Mouse (Mus musculus) stomach, embryonic 14.5 days (tissue): ENCODE data around the gene Gm11060. TPM values are rescaled to one million over a fixed set of nuclear protein-coding genes. Genes with fewer than 3 reads are reported as not detected.

Source experiments
- ATAC-seq: fragments of 200-750 bp; cut with Nextera tagmentation; 2 replicates; pipeline ENCODE4 v1.8.0; 2017; ENCODE audit warnings: low read depth, moderate TSS enrichment; ENCODE audit not compliant: insufficient number of reproducible peaks, insufficient read depth, low FRiP score
- H3K27ac ChIP-seq: fragments of 300-500 bp; sonication (generic); 2 replicates; pipeline ENCODE4 v1.5.1; 2014; ENCODE audit warnings: mild to moderate bottlenecking, low read length, moderate library complexity, mixed read lengths
- H3K27me3 ChIP-seq: fragments of 300-500 bp; sonication (generic); 2 replicates; pipeline ENCODE4 v1.6.1; 2014; ENCODE audit warnings: low read length, control low read depth, mixed read lengths; ENCODE audit not compliant: control insufficient read depth, insufficient read depth
- H3K36me3 ChIP-seq: fragments of 300-500 bp; sonication (generic); 2 replicates; pipeline ENCODE4 v1.6.1; 2014; ENCODE audit warnings: mild to moderate bottlenecking, control low read depth, low read length, moderate library complexity, mixed read lengths; ENCODE audit not compliant: control insufficient read depth, insufficient read depth
- H3K4me1 ChIP-seq: fragments of 300-500 bp; sonication (generic); 2 replicates; pipeline ENCODE4 v1.6.1; 2014; ENCODE audit warnings: low read length, control low read depth, mixed read lengths; ENCODE audit not compliant: control insufficient read depth, insufficient read depth
- H3K4me2 ChIP-seq: fragments of 300-500 bp; sonication (generic); replicated peaks from 2 replicates; pipeline ENCODE4 v1.6.1; 2014; ENCODE audit warnings: low read depth, low read length, control low read depth
- H3K4me3 ChIP-seq: fragments of 300-500 bp; sonication (generic); 2 replicates; pipeline ENCODE4 v1.5.1; 2014; ENCODE audit warnings: low read depth, low read length, control low read depth
- H3K9ac ChIP-seq: fragments of 300-500 bp; sonication (generic); replicated peaks from 2 replicates; pipeline ENCODE4 v1.6.1; 2014; ENCODE audit warnings: low read depth, mild to moderate bottlenecking, control low read depth, low read length, moderate library complexity, mixed read lengths
- H3K9me3 ChIP-seq: fragments of 300-500 bp; sonication (generic); 2 replicates; pipeline ENCODE4 v1.6.1; 2016; ENCODE audit warnings: low read depth, low read length, control low read depth; ENCODE audit not compliant: control insufficient read depth
- WGBS: fragments of 180-500 bp; shearing (Covaris S2); extraction: QIAGEN DNeasy Blood & Tissue Kit; methylation state at CpG from one replicate; pipeline ENCODE4 v1.1.7; 2014; 5-methylcytosine and 5-hydroxymethylcytosine counted together
- polyA plus RNA-seq: library from polyadenylated mRNA; unstranded; fragments of >200 nt; fragmentation: Nextera tagmentation; extraction: Ambion mirVana; gene quantifications from 2 replicates; pipeline ENCODE4 v1.2.1, GENCODE M21; 2014

The Gm11060 gene
- polyA plus RNA-seq, 1 experiment from 2014 or later = not detected

GRCm38 (mm10) chr2:105122886-105123285, 31.1 kb downstream of the Gm11060 start:
- WGBS = 2% methylated on average over 27 of the region's 27 CpGs
- H3K4me3 ChIP-seq = peak overlapping the region; percentile 18; the same call in 1 of the 2 replicates
- H3K4me1 ChIP-seq = 0 out of 2 replicates have a peak, but pooled peaks cover 9% of the 10 kb centered on the region
- no peaks in the 10 kb centered on the region for H3K36me3 ChIP-seq
- no peaks in the 10 kb centered on the region for H3K9me3 ChIP-seq
- H3K27me3 ChIP-seq = peaks cover 61% of the 10 kb centered on the region
- H3K27ac ChIP-seq = no peak overlapping the region
- ATAC-seq = no peak
- H3K9ac ChIP-seq = no peak overlapping the region
- H3K4me2 ChIP-seq = peak overlapping the region; percentile 37; the same call in 1 of the 2 replicates

GRCm38 (mm10) chr2:105123431-105123830, 31.6 kb downstream of the Gm11060 start:
- Histone ChIP-seq H3K4me2 (peak overlapping the region; percentile 37; the same call in 1 of the 2 replicates), H3K4me3 (peak overlapping the region; percentile 13; the same call in 1 of the 2 replicates), H3K9me3 (no peaks in the 10 kb centered on the region), H3K36me3 (no peaks in the 10 kb centered on the region), H3K9ac (no peak overlapping the region), H3K4me1 (0 out of 2 replicates have a peak, but pooled peaks cover 12% of the 10 kb centered on the region), H3K27me3 (peaks cover 61% of the 10 kb centered on the region), H3K27ac (no peak overlapping the region)
- WGBS = 8% methylated on average over 8 of the region's 8 CpGs
- no peak for ATAC-seq

- Histone ChIP-seq H3K9ac (no peak overlapping the region), H3K9me3 (no peaks in the 10 kb centered on the region), H3K4me1 (0 out of 2 replicates have a peak, but pooled peaks cover 12% of the 10 kb centered on the region), H3K4me2 (peak overlapping the region; percentile 37; the same call in 1 of the 2 replicates), H3K27ac (peak overlapping the region; percentile 21; the same call in 1 of the 2 replicates), H3K4me3 (peak overlapping the region; percentile 13; the same call in 1 of the 2 replicates), H3K36me3 (no peaks in the 10 kb centered on the region), H3K27me3 (peaks cover 63% of the 10 kb centered on the region)
- no peak for ATAC-seq
- 6% methylated on average over 9 of the region's 9 CpGs for WGBS
These were observed 32.1 kb downstream of the Gm11060 start for GRCm38 (mm10) chr2:105123881-105124280.

DNA sequence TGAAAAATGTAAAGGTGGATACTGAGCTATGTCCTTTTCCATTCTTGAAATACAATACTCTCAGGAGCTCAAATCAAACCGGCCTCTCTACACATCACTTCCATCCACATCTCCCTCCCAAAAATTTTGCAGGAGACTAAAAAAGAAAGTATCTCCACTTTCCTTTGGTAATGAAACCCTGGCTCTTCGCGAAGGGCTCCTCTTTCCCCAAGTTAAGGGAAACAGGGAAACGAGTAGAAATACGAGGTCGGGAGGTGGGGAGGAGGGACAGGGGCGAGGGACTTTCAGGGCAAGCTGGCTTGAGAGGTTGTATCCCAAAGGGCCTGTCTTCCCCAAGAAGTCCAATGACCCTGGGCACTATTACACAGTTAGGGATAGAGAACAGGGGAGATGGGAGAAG, 32.6 kb downstream of the Gm11060 start:
- Histone ChIP-seq H3K4me2 (peak overlapping the region; percentile 37; the same call in 1 of the 2 replicates), H3K36me3 (no peaks in the 10 kb centered on the region), H3K27me3 (peaks cover 66% of the 10 kb centered on the region), H3K9me3 (no peaks in the 10 kb centered on the region), H3K27ac (no peak overlapping the region), H3K4me1 (0 out of 2 replicates have a peak, but pooled peaks cover 12% of the 10 kb centered on the region), H3K9ac (no peak overlapping the region), H3K4me3 (peak overlapping the region; percentile 13; the same call in 1 of the 2 replicates)
- ATAC-seq = no peak
- WGBS = 2% methylated on average over 7 of the region's 7 CpGs

GRCm38 (mm10) chr2:105125205-105125604, 33.4 kb downstream of the Gm11060 start:
- H3K4me1 ChIP-seq = 0 out of 2 replicates have a peak, but pooled peaks cover 12% of the 10 kb centered on the region

DNA sequence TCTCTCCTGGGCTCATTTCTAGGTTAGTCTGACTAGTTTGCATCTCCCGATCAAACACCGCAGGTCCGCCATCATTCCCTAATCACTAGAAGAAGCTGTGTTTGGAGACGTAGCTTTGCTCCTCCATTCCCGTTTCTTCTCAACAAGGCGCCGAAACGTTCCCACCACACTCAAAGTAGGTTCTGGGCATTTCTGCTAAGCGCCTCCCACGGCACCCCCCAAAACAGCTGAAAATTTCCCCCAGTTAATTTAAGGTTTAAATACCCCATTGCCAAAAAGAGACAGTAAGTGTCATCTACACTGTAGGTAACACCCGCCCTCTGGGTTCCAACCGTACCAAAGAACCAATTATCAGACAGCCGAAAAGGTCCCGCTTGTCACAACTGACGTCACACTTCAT, 33.8 kb downstream of the Gm11060 start:
- no peak overlapping the region for H3K9ac ChIP-seq
- WGBS = 1% methylated on average over 15 of the region's 15 CpGs
- 0 out of 2 replicates have a peak, but pooled peaks cover 12% of the 10 kb centered on the region for H3K4me1 ChIP-seq
- no peaks in the 10 kb centered on the region for H3K9me3 ChIP-seq
- H3K27ac ChIP-seq = peak overlapping the region; percentile 21; the same call in 1 of the 2 replicates
- peak overlapping the region; percentile 41; the same call in 1 of the 2 replicates for H3K4me3 ChIP-seq
- H3K36me3 ChIP-seq = no peaks in the 10 kb centered on the region
- H3K4me2 ChIP-seq = peak overlapping the region; percentile 39; the same call in 1 of the 2 replicates
- H3K27me3 ChIP-seq = peaks cover 74% of the 10 kb centered on the region
- ATAC-seq = no peak

More at GRCm38 (mm10) chr2:105125205-105125604, 33.4 kb downstream of the Gm11060 start:
- H3K36me3 ChIP-seq = no peaks in the 10 kb centered on the region
- H3K27me3 ChIP-seq = peaks cover 74% of the 10 kb centered on the region
- peak overlapping the region; percentile 33; the same call in 1 of the 2 replicates for H3K27ac ChIP-seq
- H3K4me2 ChIP-seq = peak overlapping the region; percentile 39; the same call in 1 of the 2 replicates
- no peaks in the 10 kb centered on the region for H3K9me3 ChIP-seq
- ATAC-seq = no peak
- H3K9ac ChIP-seq = no peak overlapping the region
- peak overlapping the region; percentile 41; the same call in 1 of the 2 replicates for H3K4me3 ChIP-seq
- 3% methylated on average over 8 of the region's 8 CpGs for WGBS

DNA sequence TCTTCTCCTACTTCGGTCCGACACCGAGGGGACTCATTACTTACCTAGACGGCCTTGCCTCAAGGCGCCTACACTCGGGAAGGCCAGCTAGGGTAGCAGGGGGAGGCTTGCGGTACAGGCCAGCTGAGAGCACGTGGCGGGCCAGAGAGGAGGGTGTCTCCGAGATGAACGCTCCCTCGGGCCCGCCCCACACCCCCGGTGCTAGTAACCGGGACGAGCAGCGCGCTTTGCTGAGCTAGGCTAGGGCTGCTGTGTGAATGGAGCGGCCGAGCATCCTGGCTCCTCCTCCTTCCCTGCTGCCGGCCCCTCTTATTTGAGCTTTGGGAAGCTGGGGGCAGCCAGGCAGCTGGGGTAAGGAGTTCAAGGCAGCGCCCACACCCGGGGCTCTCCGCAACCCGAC, 34.5 kb downstream of the Gm11060 start, which contains the start of gene Wt1:
Wt1 (plus strand) TSS at position 251 of the 400 bp plus-strand sequence.
- H3K27me3 ChIP-seq = peaks cover 70% of the 10 kb centered on the region
- no peaks in the 10 kb centered on the region for H3K36me3 ChIP-seq
- 0 out of 2 replicates have a peak, but pooled peaks cover 12% of the 10 kb centered on the region for H3K4me1 ChIP-seq
- peak; percentile 73; the same call in 1 of the 2 replicates for ATAC-seq
- H3K27ac ChIP-seq = peak within 1 kb of the TSS; percentile 82
- H3K4me3 ChIP-seq = peak within 1 kb of the TSS; percentile 41
- H3K9me3 ChIP-seq = no peaks in the 10 kb centered on the region
- under 1% methylated on average over 25 of the region's 25 CpGs for WGBS
- peak within 1 kb of the TSS; percentile 39 for H3K4me2 ChIP-seq
- peak within 1 kb of the TSS; percentile 30; the same call in 1 of the 2 replicates for H3K9ac ChIP-seq

DNA sequence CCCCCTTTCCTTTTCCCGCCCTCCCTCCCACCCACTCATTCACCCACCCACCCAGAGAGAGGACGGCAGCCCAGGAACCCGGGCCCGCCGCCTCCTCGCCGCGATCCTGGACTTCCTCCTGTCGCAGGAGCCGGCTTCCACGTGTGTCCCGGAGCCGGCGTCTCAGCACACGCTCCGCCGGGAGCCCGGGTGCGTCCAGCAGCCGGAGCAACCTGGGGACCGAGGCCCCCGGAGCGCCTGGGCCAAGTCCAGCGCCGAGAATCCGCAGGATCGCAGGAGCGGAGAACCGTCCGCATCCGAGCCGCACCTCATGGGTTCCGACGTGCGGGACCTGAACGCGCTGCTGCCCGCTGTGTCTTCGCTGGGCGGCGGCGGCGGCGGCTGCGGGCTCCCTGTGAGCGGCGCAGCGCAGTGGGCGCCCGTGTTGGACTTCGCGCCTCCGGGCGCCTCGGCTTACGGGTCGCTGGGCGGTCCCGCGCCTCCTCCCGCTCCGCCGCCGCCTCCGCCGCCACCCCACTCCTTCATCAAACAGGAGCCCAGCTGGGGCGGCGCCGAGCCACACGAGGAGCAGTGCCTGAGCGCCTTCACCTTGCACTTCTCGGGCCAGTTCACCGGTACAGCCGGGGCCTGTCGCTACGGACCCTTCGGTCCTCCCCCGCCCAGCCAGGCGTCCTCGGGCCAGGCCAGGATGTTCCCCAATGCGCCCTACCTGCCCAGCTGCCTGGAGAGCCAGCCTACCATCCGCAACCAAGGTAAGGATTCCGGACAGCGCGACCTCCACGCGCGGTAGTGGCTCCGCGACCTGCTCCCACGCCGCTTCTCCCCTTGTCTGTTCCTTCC, 35.1 kb downstream of the Gm11060 start:
- Histone ChIP-seq H3K9me3 (no peaks in the 10 kb centered on the region), H3K4me2 (peak overlapping the region; percentile 39), H3K27me3 (peaks cover 73% of the 10 kb centered on the region), H3K36me3 (no peaks in the 10 kb centered on the region), H3K4me1 (0 out of 2 replicates have a peak, but pooled peaks cover 12% of the 10 kb centered on the region), H3K9ac (peak overlapping the region; percentile 30; the same call in 1 of the 2 replicates), H3K27ac (peak overlapping the region; percentile 82), H3K4me3 (peak overlapping the region; percentile 41)
- ATAC-seq = 0 out of 2 replicates have a peak, but pooled peaks have one; percentile 24
- WGBS = under 1% methylated on average over 89 of the region's 92 CpGs
